Mouse (Mus musculus) forebrain, embryonic 11.5 days (tissue): ENCODE measurements at regions not wholly inside any gene's neighbourhood (a gene's known extent, or its start where the extent isn't known, plus 50 kb on each side); places are given as distances from the start of the nearest gene placed in this dataset.
"Not testable (repeated sequence)": the region's sequence is repeated elsewhere in the genome, so short reads cannot be mapped to it uniquely, and the experiment has no call there.

Source experiments
- ATAC-seq: fragments of 200-750 bp; cut with Nextera tagmentation; replicated peaks from 2 replicates; pipeline ENCODE4 v1.8.0; 2017; ENCODE audit warnings: moderate TSS enrichment; ENCODE audit not compliant: low FRiP score
- DNase-seq: peaks from one replicate; pipeline ENCODE4 v3.0.0-alpha.2; 2017; ENCODE audit warnings: low spot score
- H3K27ac ChIP-seq: fragments of 300-500 bp; sonication (generic); 2 replicates; pipeline ENCODE4 v1.5.1; 2014; ENCODE audit warnings: low read depth, low read length
- H3K27me3 ChIP-seq: fragments of 300-500 bp; sonication (generic); 2 replicates; pipeline ENCODE4 v1.6.1; 2014; ENCODE audit warnings: mild to moderate bottlenecking, low read length, mixed read lengths; ENCODE audit not compliant: control insufficient read depth, insufficient read depth
- H3K36me3 ChIP-seq: fragments of 300-500 bp; sonication (generic); 2 replicates; pipeline ENCODE4 v1.6.1; 2014; ENCODE audit warnings: mild to moderate bottlenecking, low read length, moderate library complexity, mixed read lengths; ENCODE audit not compliant: control insufficient read depth, insufficient read depth
- H3K4me1 ChIP-seq: fragments of 300-500 bp; sonication (generic); replicated peaks from 2 replicates; pipeline ENCODE4 v1.6.1; 2014; ENCODE audit warnings: low read length, mixed read lengths; ENCODE audit not compliant: control insufficient read depth, insufficient read depth
- H3K4me2 ChIP-seq: fragments of 300-500 bp; sonication (generic); 2 replicates; pipeline ENCODE4 v1.6.1; 2014; ENCODE audit warnings: low read depth, mild to moderate bottlenecking, low read length, moderate library complexity, mixed read lengths; ENCODE audit not compliant: severe bottlenecking
- H3K4me3 ChIP-seq: fragments of 300-500 bp; sonication (generic); 2 replicates; pipeline ENCODE4 v1.5.1; 2014; ENCODE audit warnings: low read depth, low read length
- H3K9ac ChIP-seq: fragments of 300-500 bp; sonication (generic); 2 replicates; pipeline ENCODE4 v1.6.1; 2014; ENCODE audit warnings: low read length
- H3K9me3 ChIP-seq: fragments of 300-500 bp; sonication (generic); 2 replicates; pipeline ENCODE4 v1.6.1; 2016; ENCODE audit warnings: low read length, mixed read lengths; ENCODE audit not compliant: control insufficient read depth
- WGBS: fragments of 180-500 bp; shearing (Covaris S2); extraction: QIAGEN DNeasy Blood & Tissue Kit; methylation state at CpG from one replicate; pipeline ENCODE4 v1.1.7; 2014; 5-methylcytosine and 5-hydroxymethylcytosine counted together

- no peak overlapping the region for H3K4me3 ChIP-seq
- H3K9me3 ChIP-seq, result no peaks in the 10 kb centered on the region
- no peaks in the 10 kb centered on the region for H3K27me3 ChIP-seq
- no peak overlapping the region for H3K4me2 ChIP-seq
- DNase-seq, result no peak
- H3K4me1 ChIP-seq, result no peaks in the 10 kb centered on the region
- no peak overlapping the region for H3K27ac ChIP-seq
- ATAC-seq, result no peak
- WGBS, result 80% methylated on average over 4 of the region's 4 CpGs
- H3K36me3 ChIP-seq, result no peaks in the 10 kb centered on the region
- H3K9ac ChIP-seq, result no peak overlapping the region
Measured at GRCm38 (mm10) chr6:62573611-62574010, 682.1 kb upstream of the Grid2 start.

DNA sequence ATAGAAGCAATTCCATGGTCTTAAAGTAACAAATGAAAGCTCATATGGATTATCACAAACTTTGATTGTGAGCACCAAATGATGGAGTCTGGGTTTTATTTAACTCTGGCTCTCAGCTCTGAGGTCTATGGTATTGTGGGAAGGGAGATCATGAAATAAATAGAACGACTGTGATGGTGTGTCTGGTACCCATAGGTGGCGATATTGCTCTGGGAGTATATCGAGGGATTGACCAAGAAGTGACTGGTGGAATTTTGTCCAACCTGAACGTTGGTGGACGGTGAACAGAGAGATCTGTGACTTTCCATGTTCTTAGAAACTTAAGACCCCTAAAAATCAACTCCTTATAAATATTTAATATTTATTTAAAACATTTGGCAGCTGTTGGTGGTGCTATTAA is 679.5 kb upstream of the Grid2 start:
- no peak overlapping the region for H3K9ac ChIP-seq
- ATAC-seq, result 0 out of 2 replicates have a peak, but pooled peaks have one; percentile 56
- 29% methylated on average over 5 of the region's 5 CpGs for WGBS
- H3K36me3 ChIP-seq, result no peaks in the 10 kb centered on the region
- no peaks in the 10 kb centered on the region for H3K4me1 ChIP-seq
- no peak overlapping the region for H3K27ac ChIP-seq
- no peak overlapping the region for H3K4me3 ChIP-seq
- DNase-seq, result no peak
- no peak overlapping the region for H3K4me2 ChIP-seq
- no peaks in the 10 kb centered on the region for H3K27me3 ChIP-seq
- H3K9me3 ChIP-seq, result no peaks in the 10 kb centered on the region

DNA sequence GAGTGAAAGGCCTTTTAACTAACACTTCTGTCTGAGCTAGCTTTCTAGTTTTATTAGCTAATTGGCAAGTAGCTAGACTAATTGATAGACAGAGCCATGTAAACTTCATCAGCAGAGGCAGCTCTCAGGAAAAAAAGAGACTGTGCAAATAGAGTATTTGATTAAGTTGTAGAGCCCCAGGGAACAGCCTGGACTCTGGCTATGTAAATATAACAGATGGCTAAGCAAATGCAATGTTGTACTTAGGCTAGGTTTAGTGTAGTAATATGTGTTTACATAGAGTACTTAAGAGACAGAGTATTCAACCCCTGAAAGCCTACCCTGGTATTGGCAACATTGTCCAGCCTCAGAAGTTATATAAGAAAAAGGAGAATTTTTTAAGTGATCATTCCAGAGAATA is 635.1 kb upstream of the Grid2 start:
- ATAC-seq (no peak), DNase-seq (no peak)
- no peaks in the 10 kb centered on the region for H3K9me3 ChIP-seq
- no peak overlapping the region for H3K4me2 ChIP-seq
- no peaks in the 10 kb centered on the region for H3K27me3 ChIP-seq
- H3K4me3 ChIP-seq, result no peak overlapping the region
- no peaks in the 10 kb centered on the region for H3K4me1 ChIP-seq
- H3K9ac ChIP-seq, result no peak overlapping the region
- H3K36me3 ChIP-seq, result no peaks in the 10 kb centered on the region
- H3K27ac ChIP-seq, result no peak overlapping the region

DNA sequence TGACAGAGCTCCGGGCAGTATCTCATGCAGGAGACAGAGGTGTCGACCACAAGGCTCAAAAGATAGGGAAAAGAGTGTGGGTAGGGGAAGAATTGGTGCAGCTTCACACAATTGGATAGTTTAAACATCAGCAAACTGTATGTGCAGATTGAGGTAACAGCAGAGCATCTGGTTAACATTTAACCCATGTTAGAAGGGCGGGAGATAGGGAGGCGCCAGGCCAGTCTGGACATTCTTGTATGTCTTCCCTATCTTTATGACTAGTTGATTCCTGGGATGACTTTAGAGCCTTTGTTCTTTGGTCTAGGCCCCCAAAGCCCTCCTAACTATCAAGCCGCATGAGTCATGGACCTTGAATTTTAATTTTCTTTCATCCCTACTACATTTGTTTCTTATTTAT is 587.6 kb upstream of the Grid2 start:
- ATAC-seq, H3K36me3 ChIP-seq, H3K4me1 ChIP-seq, H3K27me3 ChIP-seq, DNase-seq, H3K4me2 ChIP-seq, H3K9me3 ChIP-seq, H3K4me3 ChIP-seq, H3K9ac ChIP-seq, H3K27ac ChIP-seq: not testable (repeated sequence)
- WGBS, result 86% methylated on average over 5 of the region's 5 CpGs

DNA sequence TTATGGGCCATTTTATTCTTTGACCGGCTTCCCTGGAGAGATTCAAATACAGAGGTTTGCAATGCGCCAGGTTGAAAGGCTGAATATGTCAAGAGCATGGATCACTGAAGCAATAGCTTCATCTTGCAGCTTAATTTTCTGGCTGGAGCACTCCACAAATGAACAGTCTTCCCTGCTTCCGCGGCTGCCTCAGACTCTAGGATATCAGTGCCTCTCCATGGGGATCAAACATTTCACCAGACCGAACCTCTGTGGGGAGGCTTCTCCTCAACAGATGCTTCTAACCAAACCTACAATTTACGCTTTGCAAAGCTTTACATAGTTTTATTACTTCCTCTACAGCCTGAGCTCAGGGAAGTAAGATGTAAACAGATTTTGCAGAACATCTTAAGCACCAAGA is 537.3 kb upstream of the Grid2 start:
- H3K9me3 ChIP-seq, result no peaks in the 10 kb centered on the region
- no peak overlapping the region for H3K4me3 ChIP-seq
- no peaks in the 10 kb centered on the region for H3K27me3 ChIP-seq
- H3K4me2 ChIP-seq, result no peak overlapping the region
- no peak for DNase-seq
- no peak overlapping the region for H3K27ac ChIP-seq
- 77% methylated on average over 6 of the region's 6 CpGs for WGBS
- H3K4me1 ChIP-seq, result no peaks in the 10 kb centered on the region
- no peaks in the 10 kb centered on the region for H3K36me3 ChIP-seq
- no peak overlapping the region for H3K9ac ChIP-seq
- no peak for ATAC-seq

DNA sequence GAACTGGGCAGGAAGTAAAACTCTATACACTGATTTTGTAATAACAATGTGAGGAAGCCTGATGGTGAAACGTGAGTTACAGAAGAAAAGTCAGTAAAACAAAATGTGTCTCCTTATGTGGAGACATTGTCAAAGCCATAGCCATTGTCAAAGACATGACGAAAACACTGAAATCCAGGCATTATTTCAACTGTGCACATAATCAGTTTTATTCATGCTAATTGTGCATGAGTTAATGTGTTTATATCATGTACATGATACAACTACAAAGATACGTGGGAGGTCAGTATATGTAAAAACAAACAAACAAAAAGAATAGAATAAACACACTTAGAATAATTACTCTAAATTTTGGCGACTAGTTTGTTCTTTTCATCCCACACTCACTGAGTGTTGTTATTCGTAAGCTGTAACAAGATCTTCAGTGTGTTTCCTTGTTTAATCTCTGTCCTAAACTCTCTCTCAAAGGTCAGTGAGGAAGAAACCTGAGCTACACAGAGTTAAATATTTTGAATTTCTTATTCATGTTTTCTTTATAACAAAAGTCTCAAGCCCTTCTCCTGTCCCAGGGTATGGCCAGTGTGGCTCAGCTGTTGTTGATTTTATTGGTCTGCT is 536.0 kb upstream of the Grid2 start:
- no peaks in the 10 kb centered on the region for H3K4me1 ChIP-seq
- H3K27ac ChIP-seq, result no peak overlapping the region
- no peaks in the 10 kb centered on the region for H3K36me3 ChIP-seq
- H3K4me2 ChIP-seq, result no peak overlapping the region
- H3K4me3 ChIP-seq, result no peak overlapping the region
- WGBS, result 77% methylated on average over 5 of the region's 5 CpGs
- H3K27me3 ChIP-seq, result no peaks in the 10 kb centered on the region
- ATAC-seq (no peak), DNase-seq (no peak)
- H3K9ac ChIP-seq, result no peak overlapping the region
- H3K9me3 ChIP-seq, result no peaks in the 10 kb centered on the region
